Mouse (Mus musculus) layer of hippocampus, postnatal 10 days (tissue): ENCODE measurements at regions not wholly inside any gene's neighbourhood (a gene's known extent, or its start where the extent isn't known, plus 50 kb on each side); places are given as distances from the start of the nearest gene placed in this dataset.

Experiments
- microRNA-seq, 2 experiments: library from miRNA; unstranded; fragments of <30 nt; microRNA quantifications; one replicate each; pipeline ENCODE4 v1.2.0; 2021

Small RNAs in the stretch of these regions (microRNA-seq; reads per million reads assigned to microRNA genes)
- gene Gm24973 = 0 reads per million in 2 experiments
